Mouse (Mus musculus): ENCODE data around the gene Gm20388.

- TF ChIP-seq EP300 (IDR thresholded peaks at IDR 0.05; ENCODE audit: low read depth) (no peak), CTCF (IDR thresholded peaks at IDR 0.05; ENCODE audit: low read depth) (no peak)
Measured at GRCm38 (mm10) chr8:120464585-120464937, 553.9 kb downstream of the Gm20388 start.
